Mouse (Mus musculus): Measurements from ENCODE around the gene Apbb1ip. TPM values are rescaled to one million over a fixed set of nuclear protein-coding genes. Genes with fewer than 3 reads are reported as not detected.

Apbb1ip gene
- polyA plus RNA-seq, 1 experiment from 2014 or later = 2.2 TPM

DNA sequence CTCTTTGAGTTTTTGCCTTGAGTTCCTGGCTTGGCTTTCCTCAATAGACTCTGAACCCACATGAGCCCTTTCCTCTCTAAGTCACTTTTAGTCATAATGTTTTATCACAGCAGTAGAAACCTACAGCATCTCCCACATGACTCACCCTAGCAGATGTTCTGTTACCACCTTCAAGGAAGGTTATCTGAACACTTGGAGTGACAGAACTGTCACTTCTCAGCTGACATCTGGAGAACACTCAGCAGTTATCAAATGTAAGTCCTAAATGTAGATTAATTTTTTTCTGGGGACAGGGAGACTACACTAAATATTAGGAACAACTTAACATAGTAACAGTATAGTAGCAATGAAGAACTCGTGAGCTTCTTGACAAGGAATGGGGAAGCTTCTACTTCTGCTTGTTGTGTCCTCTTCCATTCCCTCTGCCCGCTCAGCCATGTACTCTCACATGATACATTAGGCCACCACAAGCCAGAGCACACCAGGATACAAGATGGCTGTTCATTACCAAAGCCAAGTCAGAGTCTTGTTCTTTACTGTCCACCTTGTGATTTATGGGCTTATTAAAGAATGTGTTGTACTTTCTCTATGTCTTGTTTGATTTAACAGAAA, 25.6 kb downstream of the Apbb1ip start:
- Histone ChIP-seq H3K9me3 (replicated peaks; ENCODE audit: control insufficient read depth, low read length) (0 out of 2 replicates have a peak, but pooled peaks cover 9% of the 10 kb centered on the region), H3K27ac (ENCODE audit: low read length) (no peak overlapping the region), H3K9ac (ENCODE audit: low read length) (no peak overlapping the region), H3K4me3 (replicated peaks; ENCODE audit: low read length) (no peak overlapping the region), H3K27me3 (ENCODE audit: control insufficient read depth, insufficient read depth, low read length) (no peaks in the 10 kb centered on the region), H3K36me3 (ENCODE audit: control insufficient read depth, insufficient read depth, low read length) (no peaks in the 10 kb centered on the region), H3K4me1 (ENCODE audit: control insufficient read depth, insufficient read depth, low read length) (no peaks in the 10 kb centered on the region), H3K4me2 (ENCODE audit: low read depth, low read length) (no peak overlapping the region)
- WGBS = 72% methylated on average over 2 of the region's 2 CpGs
- no peak for ATAC-seq (ENCODE audit: insufficient read depth, low FRiP score)

DNA sequence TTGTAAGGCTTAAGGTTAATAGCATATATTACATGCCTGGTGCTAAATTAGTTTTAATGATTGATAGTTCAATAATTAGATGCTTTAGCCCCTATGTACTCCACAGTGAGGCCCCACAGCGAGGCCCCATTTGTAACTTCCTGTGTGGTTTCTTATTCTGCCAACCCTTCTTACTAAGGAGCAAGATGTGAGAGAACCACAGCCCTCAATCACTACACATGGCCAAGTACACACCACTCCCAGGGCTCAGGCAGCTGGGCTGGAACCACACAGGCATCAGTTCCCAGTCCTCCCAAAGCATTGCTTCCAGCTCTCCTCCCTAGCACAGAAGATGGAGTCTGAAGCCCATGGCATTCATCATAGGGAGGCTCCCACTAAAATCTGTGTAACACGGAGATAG, 31.7 kb downstream of the Apbb1ip start:
- H3K9ac ChIP-seq (ENCODE audit: low read length) = no peak overlapping the region
- H3K27me3 ChIP-seq (ENCODE audit: control insufficient read depth, insufficient read depth, low read length) = no peaks in the 10 kb centered on the region
- H3K9me3 ChIP-seq (replicated peaks; ENCODE audit: control insufficient read depth, low read length) = no peaks in the 10 kb centered on the region
- no peaks in the 10 kb centered on the region for H3K36me3 ChIP-seq (ENCODE audit: control insufficient read depth, insufficient read depth, low read length)
- WGBS = 75% methylated on average over 2 of the region's 2 CpGs
- H3K4me3 ChIP-seq (replicated peaks; ENCODE audit: low read length) = no peak overlapping the region
- no peak overlapping the region for H3K27ac ChIP-seq (ENCODE audit: low read length)
- H3K4me2 ChIP-seq (ENCODE audit: low read depth, low read length) = no peak overlapping the region
- H3K4me1 ChIP-seq (ENCODE audit: control insufficient read depth, insufficient read depth, low read length) = no peaks in the 10 kb centered on the region
- ATAC-seq (ENCODE audit: insufficient read depth, low FRiP score) = no peak

DNA sequence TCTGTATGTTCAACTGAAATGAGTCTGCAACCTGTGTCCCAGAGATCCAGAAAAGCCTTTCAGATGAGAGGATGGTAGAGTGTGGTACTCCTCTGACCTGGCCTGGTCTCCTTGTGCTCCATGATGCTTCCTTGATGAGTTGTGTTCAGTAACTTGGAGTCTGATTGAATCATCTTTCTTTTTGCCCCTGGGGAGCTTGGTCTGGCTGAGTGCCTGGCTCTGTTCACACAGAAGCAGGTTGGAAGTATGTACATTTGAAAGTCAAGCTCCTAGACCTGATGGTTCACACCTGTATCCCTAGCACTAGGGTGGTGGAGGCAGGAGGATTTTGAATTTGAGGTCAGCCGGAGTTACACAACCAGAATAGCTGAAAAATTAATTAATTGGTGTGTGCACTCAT, 32.7 kb downstream of the Apbb1ip start:
- no peaks in the 10 kb centered on the region for H3K9me3 ChIP-seq (replicated peaks; ENCODE audit: control insufficient read depth, low read length)
- H3K4me1 ChIP-seq (ENCODE audit: control insufficient read depth, insufficient read depth, low read length) = no peaks in the 10 kb centered on the region
- no peak overlapping the region for H3K4me3 ChIP-seq (replicated peaks; ENCODE audit: low read length)
- no peak overlapping the region for H3K27ac ChIP-seq (ENCODE audit: low read length)
- no peaks in the 10 kb centered on the region for H3K36me3 ChIP-seq (ENCODE audit: control insufficient read depth, insufficient read depth, low read length)
- no peak overlapping the region for H3K4me2 ChIP-seq (ENCODE audit: low read depth, low read length)
- H3K9ac ChIP-seq (ENCODE audit: low read length) = no peak overlapping the region
- no peak for ATAC-seq (ENCODE audit: insufficient read depth, low FRiP score)
- no peaks in the 10 kb centered on the region for H3K27me3 ChIP-seq (ENCODE audit: control insufficient read depth, insufficient read depth, low read length)
- 83% methylated on average over 1 of the region's 1 CpGs for WGBS

DNA sequence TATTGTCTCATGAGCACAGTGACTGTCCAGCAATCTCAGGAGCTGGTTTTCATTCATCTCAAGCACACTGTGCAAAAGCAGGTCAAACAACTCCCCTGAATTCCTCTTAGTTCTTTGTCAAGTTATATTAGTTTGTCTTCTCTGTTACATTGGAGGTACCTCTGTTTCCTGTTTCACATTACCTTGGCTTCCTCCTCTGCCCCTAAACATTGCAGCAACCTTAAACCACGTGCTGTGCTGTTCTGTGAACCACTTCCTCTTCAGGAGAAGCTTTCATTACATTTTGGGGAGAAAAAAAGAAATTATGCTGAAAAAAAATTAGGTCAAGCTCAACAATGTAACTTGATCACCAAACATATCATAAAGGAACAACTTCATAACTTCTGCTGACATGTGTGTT, 33.4 kb downstream of the Apbb1ip start:
- H3K4me3 ChIP-seq (replicated peaks; ENCODE audit: low read length) = no peak overlapping the region
- no peak for ATAC-seq (ENCODE audit: insufficient read depth, low FRiP score)
- no peaks in the 10 kb centered on the region for H3K27me3 ChIP-seq (ENCODE audit: control insufficient read depth, insufficient read depth, low read length)
- no peak overlapping the region for H3K4me2 ChIP-seq (ENCODE audit: low read depth, low read length)
- no peaks in the 10 kb centered on the region for H3K4me1 ChIP-seq (ENCODE audit: control insufficient read depth, insufficient read depth, low read length)
- no peaks in the 10 kb centered on the region for H3K36me3 ChIP-seq (ENCODE audit: control insufficient read depth, insufficient read depth, low read length)
- WGBS = 28% methylated on average over 1 of the region's 1 CpGs
- no peak overlapping the region for H3K9ac ChIP-seq (ENCODE audit: low read length)
- H3K27ac ChIP-seq (ENCODE audit: low read length) = no peak overlapping the region
- no peaks in the 10 kb centered on the region for H3K9me3 ChIP-seq (replicated peaks; ENCODE audit: control insufficient read depth, low read length)

DNA sequence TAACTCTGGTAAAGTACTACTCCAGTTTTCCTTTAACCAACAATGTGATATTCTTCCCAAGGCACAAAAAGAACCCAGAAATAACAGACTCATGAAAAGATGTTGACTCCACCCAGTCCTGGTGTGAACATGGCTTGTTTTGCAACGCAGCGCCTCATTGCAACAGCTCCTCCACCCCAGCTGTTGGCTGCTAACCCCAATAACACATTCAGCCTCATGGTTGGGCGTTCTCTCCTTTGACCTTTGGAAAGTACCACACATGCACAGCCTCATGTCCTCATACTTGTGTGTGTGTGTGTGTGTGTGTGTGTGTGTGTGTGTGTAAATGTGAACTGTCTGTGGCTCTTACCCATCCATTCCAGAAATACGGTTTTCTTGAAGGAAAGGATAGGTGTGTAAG, 37.0 kb downstream of the Apbb1ip start:
- H3K27ac ChIP-seq (ENCODE audit: low read length) = no peak overlapping the region
- H3K9me3 ChIP-seq (replicated peaks; ENCODE audit: control insufficient read depth, low read length) = no peaks in the 10 kb centered on the region
- ATAC-seq (ENCODE audit: insufficient read depth, low FRiP score) = no peak
- H3K36me3 ChIP-seq (ENCODE audit: control insufficient read depth, insufficient read depth, low read length) = no peaks in the 10 kb centered on the region
- no peak overlapping the region for H3K4me2 ChIP-seq (ENCODE audit: low read depth, low read length)
- no peaks in the 10 kb centered on the region for H3K4me1 ChIP-seq (ENCODE audit: control insufficient read depth, insufficient read depth, low read length)
- 89% methylated on average over 4 of the region's 4 CpGs for WGBS
- H3K27me3 ChIP-seq (ENCODE audit: control insufficient read depth, insufficient read depth, low read length) = no peaks in the 10 kb centered on the region
- no peak overlapping the region for H3K4me3 ChIP-seq (replicated peaks; ENCODE audit: low read length)
- H3K9ac ChIP-seq (ENCODE audit: low read length) = no peak overlapping the region

DNA sequence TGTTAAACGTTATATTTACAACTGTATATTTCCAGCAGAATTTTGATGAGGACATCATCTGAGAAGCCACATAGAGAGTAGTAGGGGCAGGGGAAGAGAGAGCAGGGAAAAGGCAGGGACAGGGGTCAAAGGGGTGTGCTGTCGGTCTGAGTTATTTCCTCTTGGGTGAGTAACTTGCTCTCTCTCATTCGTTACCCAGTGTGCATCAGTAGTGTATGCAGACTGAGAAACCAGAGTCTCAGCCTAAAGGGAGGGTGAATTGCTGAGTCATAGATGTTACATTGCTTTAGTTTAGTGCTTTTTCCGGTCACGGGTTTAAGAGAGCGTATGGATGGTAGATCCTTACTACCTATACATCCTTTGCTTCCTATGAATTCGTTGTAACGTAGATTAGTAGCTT, 37.6 kb downstream of the Apbb1ip start:
- no peak overlapping the region for H3K27ac ChIP-seq (ENCODE audit: low read length)
- no peaks in the 10 kb centered on the region for H3K27me3 ChIP-seq (ENCODE audit: control insufficient read depth, insufficient read depth, low read length)
- no peak for ATAC-seq (ENCODE audit: insufficient read depth, low FRiP score)
- no peaks in the 10 kb centered on the region for H3K9me3 ChIP-seq (replicated peaks; ENCODE audit: control insufficient read depth, low read length)
- H3K4me1 ChIP-seq (ENCODE audit: control insufficient read depth, insufficient read depth, low read length) = no peaks in the 10 kb centered on the region
- H3K4me3 ChIP-seq (replicated peaks; ENCODE audit: low read length) = no peak overlapping the region
- no peak overlapping the region for H3K9ac ChIP-seq (ENCODE audit: low read length)
- H3K36me3 ChIP-seq (ENCODE audit: control insufficient read depth, insufficient read depth, low read length) = no peaks in the 10 kb centered on the region
- 75% methylated on average over 8 of the region's 8 CpGs for WGBS
- H3K4me2 ChIP-seq (ENCODE audit: low read depth, low read length) = no peak overlapping the region

DNA sequence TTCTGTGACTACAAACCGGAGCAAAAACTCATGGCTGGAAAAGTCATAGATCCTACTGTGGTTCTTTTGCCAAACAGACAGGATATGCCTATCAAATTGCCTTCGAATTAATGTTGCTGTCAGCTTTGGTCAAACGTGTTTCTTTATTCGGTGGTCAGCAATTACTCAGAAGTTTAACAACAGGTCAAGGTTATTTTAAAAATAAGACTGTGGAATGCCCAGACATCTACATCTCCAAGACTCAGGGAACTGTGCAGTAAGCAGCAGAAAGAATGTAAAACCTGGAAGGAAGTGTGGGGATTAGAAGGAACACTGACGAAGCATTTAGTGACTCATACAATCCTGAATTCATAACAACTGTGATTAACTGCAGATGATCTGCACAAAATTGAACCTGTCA, 40.0 kb downstream of the Apbb1ip start:
- H3K4me2 ChIP-seq (ENCODE audit: low read depth, low read length) = no peak overlapping the region
- 51% methylated on average over 5 of the region's 5 CpGs for WGBS
- no peaks in the 10 kb centered on the region for H3K9me3 ChIP-seq (replicated peaks; ENCODE audit: control insufficient read depth, low read length)
- ATAC-seq (ENCODE audit: insufficient read depth, low FRiP score) = no peak
- no peak overlapping the region for H3K9ac ChIP-seq (ENCODE audit: low read length)
- no peaks in the 10 kb centered on the region for H3K36me3 ChIP-seq (ENCODE audit: control insufficient read depth, insufficient read depth, low read length)
- no peak overlapping the region for H3K4me3 ChIP-seq (replicated peaks; ENCODE audit: low read length)
- H3K4me1 ChIP-seq (ENCODE audit: control insufficient read depth, insufficient read depth, low read length) = no peaks in the 10 kb centered on the region
- no peaks in the 10 kb centered on the region for H3K27me3 ChIP-seq (ENCODE audit: control insufficient read depth, insufficient read depth, low read length)
- no peak overlapping the region for H3K27ac ChIP-seq (ENCODE audit: low read length)

DNA sequence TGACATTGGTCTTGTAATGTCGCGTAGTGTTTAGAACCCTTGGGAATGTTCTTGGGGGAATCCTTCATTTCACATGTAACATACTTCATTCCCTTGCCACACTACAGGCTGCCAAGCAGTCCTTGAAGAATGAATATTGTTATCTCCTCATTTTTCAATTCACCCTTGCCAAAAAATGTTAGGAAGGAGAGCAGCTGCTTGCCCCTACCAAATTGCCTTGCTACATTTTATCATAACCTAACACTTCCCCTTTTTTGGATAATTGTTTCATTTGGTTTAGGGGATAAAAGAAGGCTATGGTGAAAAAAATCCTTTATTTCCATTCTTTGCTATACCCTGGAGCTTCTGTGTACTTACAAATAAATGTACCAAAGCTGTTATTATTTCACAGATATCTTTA, 41.8 kb downstream of the Apbb1ip start:
- WGBS = 93% methylated on average over 2 of the region's 2 CpGs
- Histone ChIP-seq H3K36me3 (ENCODE audit: control insufficient read depth, insufficient read depth, low read length) (no peaks in the 10 kb centered on the region), H3K9me3 (replicated peaks; ENCODE audit: control insufficient read depth, low read length) (no peaks in the 10 kb centered on the region), H3K4me2 (ENCODE audit: low read depth, low read length) (no peak overlapping the region), H3K27ac (ENCODE audit: low read length) (no peak overlapping the region), H3K4me1 (ENCODE audit: control insufficient read depth, insufficient read depth, low read length) (no peaks in the 10 kb centered on the region), H3K4me3 (replicated peaks; ENCODE audit: low read length) (no peak overlapping the region), H3K9ac (ENCODE audit: low read length) (no peak overlapping the region), H3K27me3 (ENCODE audit: control insufficient read depth, insufficient read depth, low read length) (no peaks in the 10 kb centered on the region)
- no peak for ATAC-seq (ENCODE audit: insufficient read depth, low FRiP score)

DNA sequence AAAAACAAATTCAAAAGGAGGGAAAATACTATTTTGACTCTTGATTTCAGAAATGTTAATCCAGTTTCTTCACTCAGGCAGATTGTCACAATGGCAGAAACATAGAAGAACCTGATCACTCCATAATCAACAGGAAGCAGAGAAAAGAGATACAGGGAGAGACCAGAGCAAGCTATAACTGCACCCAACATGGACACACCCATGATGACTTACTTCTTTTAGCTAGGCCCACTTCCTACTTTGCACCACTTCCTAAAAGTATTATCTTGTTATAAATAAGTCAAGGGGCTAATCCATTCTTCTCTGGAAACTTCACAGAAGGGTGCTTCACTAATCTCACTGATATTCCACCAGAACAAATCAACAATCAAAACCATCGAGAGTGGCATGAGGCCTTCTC, 42.3 kb downstream of the Apbb1ip start:
- H3K27me3 ChIP-seq (ENCODE audit: control insufficient read depth, insufficient read depth, low read length) = no peaks in the 10 kb centered on the region
- no peak overlapping the region for H3K27ac ChIP-seq (ENCODE audit: low read length)
- no peaks in the 10 kb centered on the region for H3K36me3 ChIP-seq (ENCODE audit: control insufficient read depth, insufficient read depth, low read length)
- no peak overlapping the region for H3K4me3 ChIP-seq (replicated peaks; ENCODE audit: low read length)
- no peaks in the 10 kb centered on the region for H3K4me1 ChIP-seq (ENCODE audit: control insufficient read depth, insufficient read depth, low read length)
- H3K9me3 ChIP-seq (replicated peaks; ENCODE audit: control insufficient read depth, low read length) = no peaks in the 10 kb centered on the region
- H3K9ac ChIP-seq (ENCODE audit: low read length) = no peak overlapping the region
- H3K4me2 ChIP-seq (ENCODE audit: low read depth, low read length) = no peak overlapping the region
- WGBS = 43% methylated on average over 1 of the region's 1 CpGs
- no peak for ATAC-seq (ENCODE audit: insufficient read depth, low FRiP score)

DNA sequence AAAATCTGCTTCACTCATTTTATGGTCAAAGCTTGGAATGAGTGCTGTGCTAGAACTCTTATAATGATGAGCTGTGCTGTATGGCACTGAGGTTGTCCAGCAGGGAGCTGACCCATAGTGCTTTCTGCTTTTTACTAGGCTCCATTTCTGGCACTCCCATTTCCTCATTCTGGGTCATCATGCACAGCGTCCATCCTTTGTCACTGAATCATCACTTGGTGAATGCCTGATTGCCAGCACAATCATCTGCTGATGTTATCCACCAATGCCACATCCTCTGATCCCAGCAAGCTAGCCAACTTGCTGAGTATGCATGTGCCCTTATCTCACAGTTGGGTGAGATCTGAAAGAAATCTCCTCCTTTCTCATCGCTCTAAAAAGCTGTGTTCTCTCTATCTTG, 48.4 kb downstream of the Apbb1ip start:
- H3K9me3 ChIP-seq (replicated peaks; ENCODE audit: control insufficient read depth, low read length) = no peaks in the 10 kb centered on the region
- H3K4me1 ChIP-seq (ENCODE audit: control insufficient read depth, insufficient read depth, low read length) = no peaks in the 10 kb centered on the region
- 72% methylated on average over 2 of the region's 2 CpGs for whole genome bisulfite sequencing
- ATAC-seq (ENCODE audit: insufficient read depth, low FRiP score) = no peak
- H3K4me2 ChIP-seq (ENCODE audit: low read depth, low read length) = no peak overlapping the region
- H3K4me3 ChIP-seq (replicated peaks; ENCODE audit: low read length) = no peak overlapping the region
- no peaks in the 10 kb centered on the region for H3K27me3 ChIP-seq (ENCODE audit: control insufficient read depth, insufficient read depth, low read length)
- no peak overlapping the region for H3K9ac ChIP-seq (ENCODE audit: low read length)
- H3K36me3 ChIP-seq (ENCODE audit: control insufficient read depth, insufficient read depth, low read length) = no peaks in the 10 kb centered on the region
- no peak overlapping the region for H3K27ac ChIP-seq (ENCODE audit: low read length)
